Mouse (Mus musculus) lung, embryonic 16.5 days (tissue): ENCODE results near the gene Krtap5-2. TPM values are rescaled to one million over a fixed set of nuclear protein-coding genes. Genes with fewer than 3 reads are reported as not detected.
"Not testable (repeated sequence)": the region's sequence is repeated elsewhere in the genome, so short reads cannot be mapped to it uniquely, and the experiment has no call there.

Experiments
- ATAC-seq: fragments of 200-750 bp; cut with Nextera tagmentation; 2 replicates; pipeline ENCODE4 v1.8.0; 2017; ENCODE audit warnings: low read depth, mild to moderate bottlenecking, moderate library complexity
- H3K27ac ChIP-seq: fragments of 300-500 bp; sonication (generic); 2 replicates; pipeline ENCODE4 v1.5.1; 2014; ENCODE audit warnings: mild to moderate bottlenecking, control low read depth, low read length
- H3K27me3 ChIP-seq: fragments of 300-500 bp; sonication (generic); 2 replicates; pipeline ENCODE4 v1.6.1; 2014; ENCODE audit warnings: low read depth, low read length, mixed read lengths; ENCODE audit not compliant: control insufficient read depth, insufficient read depth
- H3K36me3 ChIP-seq: fragments of 300-500 bp; sonication (generic); 2 replicates; pipeline ENCODE4 v1.6.1; 2014; ENCODE audit warnings: low read length; ENCODE audit not compliant: control insufficient read depth, insufficient read depth
- H3K4me1 ChIP-seq: fragments of 300-500 bp; sonication (generic); replicated peaks from 2 replicates; pipeline ENCODE4 v1.6.1; 2014; ENCODE audit warnings: low read length, mixed read lengths; ENCODE audit not compliant: control insufficient read depth, insufficient read depth
- H3K4me2 ChIP-seq: fragments of 300-500 bp; sonication (generic); 2 replicates; pipeline ENCODE4 v1.6.1; 2014; ENCODE audit warnings: low read depth, low read length, control low read depth
- H3K4me3 ChIP-seq: fragments of 300-500 bp; sonication (generic); 2 replicates; pipeline ENCODE4 v1.5.1; 2014; ENCODE audit warnings: mild to moderate bottlenecking, low read length, control low read depth
- H3K9ac ChIP-seq: fragments of 300-500 bp; sonication (generic); 2 replicates; pipeline ENCODE4 v1.6.1; 2014; ENCODE audit warnings: low read length, control low read depth
- H3K9me3 ChIP-seq: fragments of 300-500 bp; sonication (generic); 2 replicates; pipeline ENCODE4 v1.6.1; 2016; ENCODE audit warnings: low read length; ENCODE audit not compliant: control insufficient read depth
- WGBS: fragments of 180-500 bp; shearing (Covaris S2); extraction: QIAGEN DNeasy Blood & Tissue Kit; methylation state at CpG from one replicate; pipeline ENCODE4 v1.1.7; 2014; 5-methylcytosine and 5-hydroxymethylcytosine counted together
- polyA plus RNA-seq: library from polyadenylated mRNA; unstranded; fragments of >200 nt; fragmentation: Nextera tagmentation; extraction: Ambion mirVana; gene quantifications from 2 replicates; pipeline ENCODE4 v1.2.1, GENCODE M21; 2015

Gene Krtap5-2
- polyA plus RNA-seq, 1 experiment from 2014 or later: not detected

DNA sequence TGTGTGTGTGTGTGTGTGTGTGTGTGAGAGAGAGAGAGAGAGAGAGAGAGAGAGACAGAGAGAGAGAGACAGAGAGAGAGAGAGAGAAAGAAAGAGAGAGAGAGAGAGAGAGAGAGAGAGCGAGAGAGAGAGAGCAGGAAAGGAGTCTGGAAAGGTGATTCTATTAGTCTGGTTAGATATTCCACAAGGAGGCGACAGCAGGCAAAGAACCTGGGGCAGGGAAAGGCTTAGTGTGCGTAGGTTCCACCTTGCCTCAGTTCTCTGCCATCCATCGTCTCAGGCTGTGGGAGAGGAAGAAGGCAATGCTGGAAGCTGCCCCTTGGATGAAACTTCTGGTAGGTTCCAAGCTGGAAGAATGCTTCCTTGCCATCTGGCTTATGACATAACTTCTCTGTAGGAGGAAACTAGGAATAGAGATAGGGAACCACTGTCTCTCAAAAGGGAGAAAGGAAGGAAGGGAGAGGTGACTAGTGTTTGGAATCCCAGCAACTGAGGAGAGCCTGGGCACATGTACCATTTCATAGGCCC is 30.3 kb downstream of the Krtap5-2 start:
- Histone ChIP-seq H3K4me2 (no peak overlapping the region), H3K27ac (no peak overlapping the region), H3K27me3 (no peaks in the 10 kb centered on the region), H3K9me3 (no peaks in the 10 kb centered on the region; the same call in 1 of the 2 replicates), H3K4me1 (no peaks in the 10 kb centered on the region), H3K36me3 (no peaks in the 10 kb centered on the region), H3K9ac (no peak overlapping the region), H3K4me3 (no peak overlapping the region)
- no peak for ATAC-seq
- WGBS: 21% methylated on average over 4 of the region's 4 CpGs

DNA sequence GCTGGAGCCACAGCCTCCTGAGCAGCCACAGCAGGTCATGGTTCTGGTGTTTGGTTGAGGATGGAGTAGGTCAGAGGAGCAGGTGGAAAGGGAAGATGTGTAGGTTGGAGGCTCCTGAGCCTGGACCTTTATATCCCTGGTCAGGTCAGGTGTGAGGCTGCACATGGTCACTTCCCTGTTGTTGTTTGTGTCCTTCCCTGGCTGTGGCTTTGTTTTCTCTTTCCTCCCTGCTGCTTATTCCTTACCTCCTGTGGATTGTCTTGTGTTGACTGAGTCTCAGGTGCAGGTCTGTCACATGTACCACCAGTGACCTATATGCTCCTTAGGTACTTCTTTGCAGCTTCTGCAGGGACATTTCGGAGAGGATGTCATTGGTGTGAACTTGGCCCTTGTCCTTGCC is 31.3 kb downstream of the Krtap5-2 start, which contains the start of gene Gm45337:
TSS of gene Gm45337 (minus strand) at position 101 of the 400 bp plus-strand sequence.
- Histone ChIP-seq H3K27ac (no peak within 1 kb of the TSS), H3K4me3 (no peak within 1 kb of the TSS), H3K27me3 (no peaks in the 10 kb centered on the region), H3K9me3 (no peaks in the 10 kb centered on the region; the same call in 1 of the 2 replicates), H3K4me2 (no peak within 1 kb of the TSS), H3K9ac (no peak within 1 kb of the TSS), H3K4me1 (no peaks in the 10 kb centered on the region), H3K36me3 (no peaks in the 10 kb centered on the region)
- no peak for ATAC-seq
- WGBS: 77% methylated on average over 1 of the region's 1 CpGs

DNA sequence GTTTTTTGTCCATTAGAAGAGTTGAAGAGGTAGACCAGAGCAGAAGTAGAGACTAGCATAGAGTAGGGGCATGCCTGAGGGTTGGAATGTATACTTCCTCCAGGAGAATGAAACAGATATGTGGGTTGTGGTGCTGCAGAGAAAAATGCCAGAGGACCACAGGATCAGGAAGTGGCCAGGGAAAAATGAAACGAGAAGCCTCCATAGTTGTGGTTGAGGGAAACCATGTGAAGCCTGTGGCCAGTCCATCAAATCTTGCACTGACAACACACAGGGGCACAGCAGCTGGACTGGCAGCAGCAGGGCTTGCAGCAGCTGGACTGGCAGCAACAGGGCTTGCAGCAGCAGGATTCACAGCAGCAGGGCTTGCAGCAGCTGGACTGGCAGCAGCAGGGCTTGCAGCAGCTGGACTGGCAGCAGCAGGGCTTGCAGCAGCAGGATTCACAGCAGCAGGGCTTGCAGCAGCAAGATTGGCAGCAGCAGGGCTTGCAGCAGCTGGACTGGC is 32.2 kb downstream of the Krtap5-2 start:
- H3K9ac ChIP-seq, H3K4me3 ChIP-seq: not testable (repeated sequence)

GRCm38 (mm10) chr7:142140696-142141095 is 35.1 kb downstream of the Krtap5-2 start:
- Histone ChIP-seq H3K9me3 (no peaks in the 10 kb centered on the region), H3K27ac (no peak overlapping the region), H3K36me3 (no peaks in the 10 kb centered on the region), H3K9ac (no peak overlapping the region), H3K27me3 (no peaks in the 10 kb centered on the region), H3K4me3 (no peak overlapping the region), H3K4me2 (no peak overlapping the region), H3K4me1 (no peaks in the 10 kb centered on the region)
- no peak for ATAC-seq
- 19% methylated on average over 1 of the region's 1 CpGs for WGBS

More for the DNA sequence above, 32.2 kb downstream of the Krtap5-2 start:
- H3K4me2 ChIP-seq, H3K27ac ChIP-seq, H3K36me3 ChIP-seq, ATAC-seq, H3K4me1 ChIP-seq, H3K27me3 ChIP-seq, H3K9me3 ChIP-seq: not testable (repeated sequence)
- 23% methylated on average over 1 of the region's 1 CpGs for WGBS

DNA sequence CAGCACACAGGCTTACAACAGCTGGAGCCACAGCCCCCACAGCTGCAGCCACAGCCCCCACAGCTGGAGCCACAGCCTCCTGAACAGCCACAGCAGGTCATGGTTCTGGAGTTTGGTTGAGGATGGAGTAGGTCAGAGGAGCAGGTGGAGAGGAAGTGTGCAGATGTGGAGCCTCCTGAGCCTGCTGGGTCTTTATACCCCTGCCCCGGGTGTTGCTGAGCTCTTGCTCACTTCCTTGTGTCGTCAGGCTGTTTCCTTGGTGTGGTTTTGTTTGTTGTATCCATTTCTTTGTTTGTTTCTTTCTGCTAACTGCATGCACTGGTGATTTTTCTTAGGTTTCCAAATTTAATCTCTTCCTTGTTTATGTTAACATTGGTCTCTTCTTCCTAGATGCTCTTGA is 39.9 kb downstream of the Krtap5-2 start, which contains the start of gene Gm39115:
TSS of gene Gm39115 (minus strand) at position 101 of the 400 bp plus-strand sequence.
- H3K27ac ChIP-seq, H3K4me2 ChIP-seq, H3K36me3 ChIP-seq, H3K4me1 ChIP-seq, H3K4me3 ChIP-seq, ATAC-seq, H3K9me3 ChIP-seq, H3K27me3 ChIP-seq, H3K9ac ChIP-seq: not testable (repeated sequence)
- WGBS: 31% methylated on average over 2 of the region's 2 CpGs

GRCm38 (mm10) chr7:142134206-142134995 is 41.4 kb downstream of the Krtap5-2 start:
- H3K36me3 ChIP-seq: no peaks in the 10 kb centered on the region
- H3K4me1 ChIP-seq: no peaks in the 10 kb centered on the region
- H3K9ac ChIP-seq: no peak overlapping the region
- no peak overlapping the region for H3K4me3 ChIP-seq
- no peak overlapping the region for H3K27ac ChIP-seq
- 37% methylated on average over 4 of the region's 4 CpGs for WGBS
- no peaks in the 10 kb centered on the region for H3K27me3 ChIP-seq
- ATAC-seq: no peak
- H3K4me2 ChIP-seq: no peak overlapping the region
- no peaks in the 10 kb centered on the region for H3K9me3 ChIP-seq

DNA sequence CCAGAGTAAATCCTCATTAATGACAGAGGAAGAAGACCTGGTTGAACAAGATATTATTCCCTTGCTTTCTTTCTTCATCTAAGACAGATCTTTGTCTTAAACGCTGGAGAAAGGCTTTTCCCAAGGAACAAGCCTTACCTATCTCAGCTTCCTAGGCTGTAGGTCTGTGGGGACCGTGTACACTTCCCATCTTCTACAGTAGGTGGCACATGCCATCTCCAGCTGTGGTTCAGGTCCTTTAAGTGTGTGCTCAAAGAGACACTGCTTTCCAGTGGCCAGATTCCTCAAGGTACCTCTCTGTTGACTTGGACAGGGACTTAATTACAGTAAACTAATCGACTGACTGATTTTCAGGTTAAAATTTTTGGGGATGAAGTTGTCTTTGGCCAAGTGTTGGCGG is 47.0 kb downstream of the Krtap5-2 start:
- H3K27ac ChIP-seq: no peak overlapping the region
- H3K27me3 ChIP-seq: no peaks in the 10 kb centered on the region
- no peaks in the 10 kb centered on the region for H3K36me3 ChIP-seq
- H3K4me3 ChIP-seq: no peak overlapping the region
- 55% methylated on average over 4 of the region's 4 CpGs for WGBS
- no peaks in the 10 kb centered on the region for H3K9me3 ChIP-seq
- H3K4me1 ChIP-seq: no peaks in the 10 kb centered on the region
- no peak overlapping the region for H3K9ac ChIP-seq
- no peak for ATAC-seq
- H3K4me2 ChIP-seq: no peak overlapping the region

Other genes starting within 250 kb of the Krtap5-2 start
- 0.59 and 0.60 TPM in 2 replicates for gene Brsk2, start 226.3 kb downstream of the Krtap5-2 start, polyA plus RNA-seq
- 76.3 and 83.9 TPM in 2 replicates for gene Mob2, start 114.9 kb downstream of the Krtap5-2 start, polyA plus RNA-seq
- gene Dusp8, start 80.2 kb downstream of the Krtap5-2 start, polyA plus RNA-seq: 2.1 and 2.5 TPM in 2 replicates
- not detected in 2 replicates for gene Gm45618, start 55.3 kb downstream of the Krtap5-2 start, polyA plus RNA-seq
- not detected in 2 replicates for gene Gm39115, start 40.0 kb downstream of the Krtap5-2 start, polyA plus RNA-seq
- not detected in 2 replicates for gene Gm45337, start 31.4 kb downstream of the Krtap5-2 start, polyA plus RNA-seq
- not detected in 2 replicates for gene Gm29735, start 18.9 kb downstream of the Krtap5-2 start, polyA plus RNA-seq
- not detected in 2 replicates for gene Gm4553, start 10.3 kb downstream of the Krtap5-2 start, polyA plus RNA-seq
- not detected in 2 replicates for gene Gm10153, start 14.4 kb upstream of the Krtap5-2 start, polyA plus RNA-seq
- not detected in 2 replicates for gene Krtap5-3, start 25.4 kb upstream of the Krtap5-2 start, polyA plus RNA-seq
- gene Gm7579, start 35.9 kb upstream of the Krtap5-2 start, polyA plus RNA-seq: not detected in 2 replicates
- gene Krtap5-5, start 54.0 kb upstream of the Krtap5-2 start, polyA plus RNA-seq: not detected in 2 replicates
- not detected in 2 replicates for gene Gm40460, start 65.1 kb upstream of the Krtap5-2 start, polyA plus RNA-seq
- gene Gm2431, start 82.3 kb upstream of the Krtap5-2 start, polyA plus RNA-seq: not detected in 2 replicates
- gene Gm4559, start 98.4 kb upstream of the Krtap5-2 start, polyA plus RNA-seq: not detected in 2 replicates
- not detected in 2 replicates for gene Krtap5-1, start 121.1 kb upstream of the Krtap5-2 start, polyA plus RNA-seq
- not detected in 2 replicates for gene Krtap5-4, start 127.5 kb upstream of the Krtap5-2 start, polyA plus RNA-seq
- 5.6 and 7.5 TPM in 2 replicates for gene Ifitm10, start 197.7 kb upstream of the Krtap5-2 start, polyA plus RNA-seq
- 2.5 and 3.2 TPM in 2 replicates for gene Gm49369, start 206.7 kb upstream of the Krtap5-2 start, polyA plus RNA-seq
- 302 and 328 TPM in 2 replicates for gene Ctsd, start 212.0 kb upstream of the Krtap5-2 start, polyA plus RNA-seq